Mouse (Mus musculus) lung, embryonic 16.5 days (tissue): ENCODE data around the gene Ltbp1. TPM values are rescaled to one million over a fixed set of nuclear protein-coding genes. Genes with fewer than 3 reads are reported as not detected.
A peak's percentile ranks its signal among the peaks of the same experiment; 100 is the strongest.

ENCODE experiments used
- ATAC-seq: fragments of 200-750 bp; cut with Nextera tagmentation; 2 replicates; pipeline ENCODE4 v1.8.0; 2017; ENCODE audit warnings: low read depth, mild to moderate bottlenecking, moderate library complexity
- H3K27ac ChIP-seq: fragments of 300-500 bp; sonication (generic); 2 replicates; pipeline ENCODE4 v1.5.1; 2014; ENCODE audit warnings: mild to moderate bottlenecking, control low read depth, low read length
- H3K27me3 ChIP-seq: fragments of 300-500 bp; sonication (generic); 2 replicates; pipeline ENCODE4 v1.6.1; 2014; ENCODE audit warnings: low read depth, low read length, mixed read lengths; ENCODE audit not compliant: control insufficient read depth, insufficient read depth
- H3K36me3 ChIP-seq: fragments of 300-500 bp; sonication (generic); 2 replicates; pipeline ENCODE4 v1.6.1; 2014; ENCODE audit warnings: low read length; ENCODE audit not compliant: control insufficient read depth, insufficient read depth
- H3K4me1 ChIP-seq: fragments of 300-500 bp; sonication (generic); replicated peaks from 2 replicates; pipeline ENCODE4 v1.6.1; 2014; ENCODE audit warnings: low read length, mixed read lengths; ENCODE audit not compliant: control insufficient read depth, insufficient read depth
- H3K4me2 ChIP-seq: fragments of 300-500 bp; sonication (generic); 2 replicates; pipeline ENCODE4 v1.6.1; 2014; ENCODE audit warnings: low read depth, low read length, control low read depth
- H3K4me3 ChIP-seq: fragments of 300-500 bp; sonication (generic); 2 replicates; pipeline ENCODE4 v1.5.1; 2014; ENCODE audit warnings: mild to moderate bottlenecking, low read length, control low read depth
- H3K9ac ChIP-seq: fragments of 300-500 bp; sonication (generic); 2 replicates; pipeline ENCODE4 v1.6.1; 2014; ENCODE audit warnings: low read length, control low read depth
- H3K9me3 ChIP-seq: fragments of 300-500 bp; sonication (generic); 2 replicates; pipeline ENCODE4 v1.6.1; 2016; ENCODE audit warnings: low read length; ENCODE audit not compliant: control insufficient read depth
- WGBS: fragments of 180-500 bp; shearing (Covaris S2); extraction: QIAGEN DNeasy Blood & Tissue Kit; methylation state at CpG from one replicate; pipeline ENCODE4 v1.1.7; 2014; 5-methylcytosine and 5-hydroxymethylcytosine counted together
- polyA plus RNA-seq: library from polyadenylated mRNA; unstranded; fragments of >200 nt; fragmentation: Nextera tagmentation; extraction: Ambion mirVana; gene quantifications from 2 replicates; pipeline ENCODE4 v1.2.1, GENCODE M21; 2015

Ltbp1 gene
- polyA plus RNA-seq, 1 experiment from 2014 or later: 24.2 TPM

- Histone ChIP-seq H3K9me3 (peaks cover 6% of the 10 kb centered on the region), H3K27me3 (no peaks in the 10 kb centered on the region), H3K4me3 (peak overlapping the region; percentile 46), H3K36me3 (no peaks in the 10 kb centered on the region), H3K4me2 (peak overlapping the region; percentile 68), H3K27ac (peak overlapping the region; percentile 77), H3K4me1 (peaks cover 12% of the 10 kb centered on the region), H3K9ac (peak overlapping the region; percentile 51)
- 4% methylated on average over 26 of the region's 26 CpGs for WGBS
- peak; percentile 93 for ATAC-seq
These were observed 11.4 kb upstream of the Ltbp1 start for GRCm38 (mm10) chr17:74993726-74994581.

GRCm38 (mm10) chr17:74994582-74994893 is 10.8 kb upstream of the Ltbp1 start:
- Histone ChIP-seq H3K4me2 (peak overlapping the region; percentile 68), H3K36me3 (no peaks in the 10 kb centered on the region), H3K9ac (peak overlapping the region; percentile 51), H3K4me3 (peak overlapping the region; percentile 46), H3K27ac (peak overlapping the region; percentile 77), H3K9me3 (peaks cover 6% of the 10 kb centered on the region), H3K27me3 (no peaks in the 10 kb centered on the region), H3K4me1 (peaks cover 12% of the 10 kb centered on the region)
- ATAC-seq: 0 out of 2 replicates have a peak, but pooled peaks have one; percentile 18
- 4% methylated on average over 4 of the region's 4 CpGs for WGBS

- H3K27ac ChIP-seq: no peak overlapping the region
- 74% methylated on average over 3 of the region's 3 CpGs for WGBS
- H3K36me3 ChIP-seq: no peaks in the 10 kb centered on the region
- H3K4me1 ChIP-seq: peaks cover 12% of the 10 kb centered on the region
- H3K4me2 ChIP-seq: no peak overlapping the region
- ATAC-seq: no peak
- H3K27me3 ChIP-seq: no peaks in the 10 kb centered on the region
- 0 out of 2 replicates have a peak, but pooled peaks cover 2% of the 10 kb centered on the region for H3K9me3 ChIP-seq
- H3K4me3 ChIP-seq: no peak overlapping the region
- H3K9ac ChIP-seq: no peak overlapping the region
These were observed 10.1 kb upstream of the Ltbp1 start for GRCm38 (mm10) chr17:74995266-74995665.

- H3K9me3 ChIP-seq: 0 out of 2 replicates have a peak, but pooled peaks cover 2% of the 10 kb centered on the region
- no peak overlapping the region for H3K4me3 ChIP-seq
- no peak overlapping the region for H3K27ac ChIP-seq
- no peaks in the 10 kb centered on the region for H3K27me3 ChIP-seq
- H3K4me1 ChIP-seq: 0 out of 2 replicates have a peak, but pooled peaks cover 2% of the 10 kb centered on the region
- no peaks in the 10 kb centered on the region for H3K36me3 ChIP-seq
- ATAC-seq: no peak
- WGBS: 77% methylated on average over 2 of the region's 2 CpGs
- no peak overlapping the region for H3K9ac ChIP-seq
- H3K4me2 ChIP-seq: no peak overlapping the region
These were observed 5.3 kb upstream of the Ltbp1 start for GRCm38 (mm10) chr17:75000066-75000465.

GRCm38 (mm10) chr17:75004820-75005219 is 548 bp upstream of the Ltbp1 start:
- H3K27ac ChIP-seq: peak overlapping the region; percentile 89; the same call in 1 of the 2 replicates
- peak overlapping the region; percentile 84 for H3K9ac ChIP-seq
- H3K36me3 ChIP-seq: no peaks in the 10 kb centered on the region
- under 1% methylated on average over 11 of the region's 11 CpGs for WGBS
- H3K4me3 ChIP-seq: peak overlapping the region; percentile 73
- peaks cover 6% of the 10 kb centered on the region for H3K4me1 ChIP-seq
- no peaks in the 10 kb centered on the region for H3K9me3 ChIP-seq
- H3K4me2 ChIP-seq: peak overlapping the region; percentile 94
- peak; percentile 87 for ATAC-seq
- no peaks in the 10 kb centered on the region for H3K27me3 ChIP-seq

GRCm38 (mm10) chr17:75005685-75006680 is 615 bp downstream of the Ltbp1 start:
- H3K4me1 ChIP-seq: peaks cover 6% of the 10 kb centered on the region
- H3K36me3 ChIP-seq: no peaks in the 10 kb centered on the region
- H3K27ac ChIP-seq: peak overlapping the region; percentile 89
- under 1% methylated on average over 89 of the region's 94 CpGs for WGBS
- H3K9ac ChIP-seq: peak overlapping the region; percentile 84
- no peaks in the 10 kb centered on the region for H3K27me3 ChIP-seq
- peak overlapping the region; percentile 73 for H3K4me3 ChIP-seq
- no peaks in the 10 kb centered on the region for H3K9me3 ChIP-seq
- peak overlapping the region; percentile 94 for H3K4me2 ChIP-seq
- peak; percentile 80 for ATAC-seq

- Histone ChIP-seq H3K4me2 (no peak overlapping the region), H3K36me3 (no peaks in the 10 kb centered on the region), H3K27me3 (no peaks in the 10 kb centered on the region), H3K4me3 (no peak overlapping the region), H3K9me3 (no peaks in the 10 kb centered on the region), H3K9ac (no peak overlapping the region), H3K27ac (no peak overlapping the region), H3K4me1 (peaks cover 12% of the 10 kb centered on the region)
- no peak for ATAC-seq
- WGBS: 70% methylated on average over 6 of the region's 6 CpGs
These were observed 5.6 kb downstream of the Ltbp1 start for GRCm38 (mm10) chr17:75010955-75011354.

GRCm38 (mm10) chr17:75013211-75013610 is 7.8 kb downstream of the Ltbp1 start:
- Histone ChIP-seq H3K27ac (no peak overlapping the region), H3K4me2 (no peak overlapping the region), H3K27me3 (no peaks in the 10 kb centered on the region)

GRCm38 (mm10) chr17:75013868-75014267 is 8.5 kb downstream of the Ltbp1 start:
- H3K4me1 ChIP-seq: peaks cover 6% of the 10 kb centered on the region
- peak; percentile 43 for ATAC-seq
- no peak overlapping the region for H3K9ac ChIP-seq
- no peaks in the 10 kb centered on the region for H3K9me3 ChIP-seq
- no peak overlapping the region for H3K4me3 ChIP-seq
- no peak overlapping the region for H3K4me2 ChIP-seq
- H3K27me3 ChIP-seq: no peaks in the 10 kb centered on the region
- H3K27ac ChIP-seq: no peak overlapping the region
- H3K36me3 ChIP-seq: no peaks in the 10 kb centered on the region
- WGBS: 48% methylated on average over 10 of the region's 10 CpGs

More at GRCm38 (mm10) chr17:75013211-75013610, 7.8 kb downstream of the Ltbp1 start:
- H3K4me1 ChIP-seq: peaks cover 6% of the 10 kb centered on the region
- H3K36me3 ChIP-seq: no peaks in the 10 kb centered on the region
- ATAC-seq: no peak
- no peak overlapping the region for H3K4me3 ChIP-seq
- no peaks in the 10 kb centered on the region for H3K9me3 ChIP-seq
- no peak overlapping the region for H3K9ac ChIP-seq
- 69% methylated on average over 4 of the region's 4 CpGs for WGBS
